Mouse (Mus musculus) lung, postnatal 0 days (tissue): Measurements from ENCODE around the gene Sgms1. TPM values are rescaled to one million over a fixed set of nuclear protein-coding genes. Genes with fewer than 3 reads are reported as not detected.

ENCODE experiments used
- ATAC-seq: fragments of 200-750 bp; cut with Nextera tagmentation; 2 replicates; pipeline ENCODE4 v1.8.0; 2017; ENCODE audit warnings: moderate library complexity
- DNase-seq: peaks from one replicate; pipeline ENCODE4 v3.0.0-alpha.2; 2016; ENCODE audit warnings: low spot score
- H3K27ac ChIP-seq: fragments of 300-500 bp; sonication (generic); 2 replicates; pipeline ENCODE4 v1.5.1; 2014; ENCODE audit warnings: antibody characterized with exemption, mild to moderate bottlenecking, low read length, mixed read lengths
- H3K27me3 ChIP-seq: fragments of 300-500 bp; sonication (generic); replicated peaks from 2 replicates; pipeline ENCODE4 v1.6.1; 2014; ENCODE audit warnings: low read length, mixed read lengths; ENCODE audit not compliant: insufficient read depth
- H3K36me3 ChIP-seq: fragments of 300-500 bp; sonication (generic); 2 replicates; pipeline ENCODE4 v1.6.1; 2014; ENCODE audit warnings: low read length, mixed read lengths; ENCODE audit not compliant: insufficient read depth
- H3K4me1 ChIP-seq: fragments of 300-500 bp; sonication (generic); 2 replicates; pipeline ENCODE4 v1.6.1; 2014; ENCODE audit warnings: antibody characterized with exemption, low read depth, low read length, mixed read lengths; ENCODE audit not compliant: insufficient read depth
- H3K4me2 ChIP-seq: fragments of 300-500 bp; sonication (generic); replicated peaks from 2 replicates; pipeline ENCODE4 v1.6.1; 2014; ENCODE audit warnings: low read depth, mild to moderate bottlenecking, low read length, moderate library complexity, mixed read lengths
- H3K4me3 ChIP-seq: fragments of 300-500 bp; sonication (generic); 2 replicates; pipeline ENCODE4 v1.5.1; 2014; ENCODE audit warnings: low read depth, low read length
- H3K9ac ChIP-seq: fragments of 300-500 bp; sonication (generic); replicated peaks from 2 replicates; pipeline ENCODE4 v1.6.1; 2014; ENCODE audit warnings: low read depth, mild to moderate bottlenecking
- H3K9me3 ChIP-seq: fragments of 300-500 bp; sonication (generic); 2 replicates; pipeline ENCODE4 v1.6.1; 2016; ENCODE audit warnings: low read length, mixed read lengths
- CTCF ChIP-seq: IDR thresholded peaks from 2 replicates; pipeline ENCODE4 v1.5.1; 2016; ENCODE audit warnings: antibody characterized with exemption, mild to moderate bottlenecking
- EP300 ChIP-seq: IDR thresholded peaks from 2 replicates; pipeline ENCODE4 v1.6.1; 2016; ENCODE audit warnings: antibody characterized with exemption, mild to moderate bottlenecking, control low read depth
- WGBS: fragments of 180-500 bp; shearing (Covaris S2); extraction: QIAGEN DNeasy Blood & Tissue Kit; methylation state at CpG from one replicate; pipeline ENCODE4 v1.1.7; 2014; 5-methylcytosine and 5-hydroxymethylcytosine counted together
- polyA plus RNA-seq: library from polyadenylated mRNA; unstranded; fragments of >200 nt; fragmentation: Nextera tagmentation; extraction: Ambion mirVana; gene quantifications from 2 replicates; pipeline ENCODE4 v1.2.1, GENCODE M21; 2015

Gene Sgms1
- polyA plus RNA-seq, 1 experiment from 2014 or later = 59.3 TPM

- Histone ChIP-seq H3K27me3 (no peaks in the 10 kb centered on the region), H3K9ac (no peak overlapping the region), H3K36me3 (no peaks in the 10 kb centered on the region), H3K4me2 (no peak overlapping the region), H3K4me1 (peaks cover 5% of the 10 kb centered on the region; the same call in 1 of the 2 replicates), H3K9me3 (no peaks in the 10 kb centered on the region), H3K27ac (peak overlapping the region; percentile 27; the same call in 1 of the 2 replicates), H3K4me3 (no peak overlapping the region)
- TF ChIP-seq CTCF (no peak), EP300 (no peak)
- no peak for ATAC-seq
- DNase-seq = no peak
- 89% methylated on average over 5 of the region's 5 CpGs for WGBS
These were observed 159.2 kb downstream of the Sgms1 start for GRCm38 (mm10) chr19:32230301-32230700.

DNA sequence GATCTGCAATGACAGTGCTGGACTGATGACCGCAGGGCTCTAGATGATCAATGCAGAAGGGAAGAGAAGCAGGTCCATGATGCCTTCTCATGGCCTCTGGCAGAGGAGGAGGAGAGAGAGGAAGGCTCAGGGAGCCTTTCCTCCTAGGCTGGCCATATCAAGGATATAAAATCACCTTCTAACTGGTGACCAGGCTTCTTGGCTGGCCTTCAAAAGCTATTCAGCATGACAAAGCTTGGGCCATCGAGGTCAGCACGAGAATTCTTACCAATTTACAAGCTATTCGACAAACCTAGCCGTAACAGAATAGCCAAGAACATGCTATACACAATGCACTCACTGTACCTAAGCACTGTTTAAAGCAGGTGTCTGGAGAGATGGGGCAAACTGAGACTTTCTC lies 159.7 kb downstream of the Sgms1 start:
- no peak for ATAC-seq
- Histone ChIP-seq H3K4me2 (no peak overlapping the region), H3K9ac (no peak overlapping the region), H3K36me3 (no peaks in the 10 kb centered on the region), H3K4me1 (peaks cover 9% of the 10 kb centered on the region; the same call in 1 of the 2 replicates), H3K9me3 (no peaks in the 10 kb centered on the region), H3K4me3 (no peak overlapping the region), H3K27ac (no peak overlapping the region), H3K27me3 (no peaks in the 10 kb centered on the region)
- TF ChIP-seq EP300 (no peak), CTCF (no peak)
- WGBS = 92% methylated on average over 5 of the region's 5 CpGs
- no peak for DNase-seq

GRCm38 (mm10) chr19:32227175-32227574 lies 162.3 kb downstream of the Sgms1 start:
- H3K4me2 ChIP-seq = no peak overlapping the region
- no peak overlapping the region for H3K9ac ChIP-seq
- TF ChIP-seq EP300 (no peak), CTCF (no peak)
- no peaks in the 10 kb centered on the region for H3K9me3 ChIP-seq
- peaks cover 7% of the 10 kb centered on the region; the same call in 1 of the 2 replicates for H3K36me3 ChIP-seq
- peaks cover 9% of the 10 kb centered on the region; the same call in 1 of the 2 replicates for H3K4me1 ChIP-seq
- no peaks in the 10 kb centered on the region for H3K27me3 ChIP-seq
- no peak for ATAC-seq
- 90% methylated on average over 2 of the region's 2 CpGs for WGBS
- no peak overlapping the region for H3K4me3 ChIP-seq
- no peak for DNase-seq
- no peak overlapping the region for H3K27ac ChIP-seq

GRCm38 (mm10) chr19:32225097-32225490 lies 164.4 kb downstream of the Sgms1 start:
- Histone ChIP-seq H3K4me2 (no peak overlapping the region), H3K27me3 (no peaks in the 10 kb centered on the region), H3K36me3 (peaks cover 9% of the 10 kb centered on the region; the same call in 1 of the 2 replicates), H3K9me3 (no peaks in the 10 kb centered on the region), H3K4me1 (peaks cover 6% of the 10 kb centered on the region; the same call in 1 of the 2 replicates), H3K4me3 (no peak overlapping the region), H3K9ac (no peak overlapping the region), H3K27ac (no peak overlapping the region; the same call in 1 of the 2 replicates)
- 62% methylated on average over 9 of the region's 9 CpGs for WGBS
- ATAC-seq (peak; percentile 43), DNase-seq (peak; percentile 40)
- TF ChIP-seq CTCF = peak; percentile 52
- no peak for TF ChIP-seq EP300

GRCm38 (mm10) chr19:32224318-32225096 lies 165.0 kb downstream of the Sgms1 start:
- Histone ChIP-seq H3K27ac (peak overlapping the region; percentile 43), H3K4me1 (peaks cover 6% of the 10 kb centered on the region; the same call in 1 of the 2 replicates), H3K9ac (no peak overlapping the region), H3K36me3 (peaks cover 9% of the 10 kb centered on the region; the same call in 1 of the 2 replicates), H3K27me3 (no peaks in the 10 kb centered on the region), H3K4me3 (no peak overlapping the region), H3K9me3 (no peaks in the 10 kb centered on the region), H3K4me2 (no peak overlapping the region)
- 76% methylated on average over 2 of the region's 2 CpGs for WGBS
- DNase-seq (peak; percentile 67), ATAC-seq (peak; percentile 59)
- 0 out of 2 replicates have a peak, but pooled peaks have one; percentile 12 for TF ChIP-seq EP300
- no peak for TF ChIP-seq CTCF

DNA sequence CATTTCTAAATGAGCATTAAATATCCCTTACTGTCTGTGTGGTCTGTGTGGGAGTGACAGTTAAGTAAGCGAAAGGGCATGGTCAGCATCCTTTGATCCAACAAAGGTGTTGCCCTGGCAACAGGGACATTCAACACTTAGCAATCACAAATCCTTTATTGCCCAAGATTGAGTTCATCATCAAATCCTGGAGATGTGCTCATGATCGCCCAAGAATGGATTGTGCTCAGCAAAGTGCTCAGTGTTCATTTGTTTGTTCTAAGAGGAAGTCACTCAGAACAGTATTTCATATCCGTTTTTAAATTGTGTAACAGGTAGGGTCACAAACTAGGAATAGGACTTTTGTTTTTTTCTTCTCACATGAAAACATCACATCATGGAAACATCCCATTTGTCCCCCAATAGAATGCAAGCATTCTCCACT lies 165.8 kb downstream of the Sgms1 start:
- no peak overlapping the region for H3K4me3 ChIP-seq
- H3K9me3 ChIP-seq = no peaks in the 10 kb centered on the region
- 79% methylated on average over 3 of the region's 3 CpGs for WGBS
- DNase-seq (peak; percentile 71), ATAC-seq (peak; percentile 68)
- H3K4me2 ChIP-seq = no peak overlapping the region
- peaks cover 6% of the 10 kb centered on the region; the same call in 1 of the 2 replicates for H3K4me1 ChIP-seq
- TF ChIP-seq CTCF = no peak
- peak; percentile 89 for TF ChIP-seq EP300
- no peaks in the 10 kb centered on the region for H3K27me3 ChIP-seq
- peak overlapping the region; percentile 43; the same call in 1 of the 2 replicates for H3K27ac ChIP-seq
- H3K9ac ChIP-seq = no peak overlapping the region
- H3K36me3 ChIP-seq = peaks cover 9% of the 10 kb centered on the region; the same call in 1 of the 2 replicates
